Mouse (Mus musculus): ENCODE results near the gene Dusp3. TPM values are rescaled to one million over a fixed set of nuclear protein-coding genes. Genes with fewer than 3 reads are reported as not detected.

Dusp3 gene
- 44.8 TPM for polyA plus RNA-seq (2014; fragmentation: Illumina TruSeq; extraction: RNeasy Lipid Tissue Mini Kit (QIAGEN cat#74804); ENCODE audit: low read depth, low replicate concordance)

GRCm38 (mm10) chr11:101986913-101987312 lies at the start of gene Dusp3:
Gene Dusp3, minus strand, starts transcription at chr11:101987013.

GRCm38 (mm10) chr11:102028087-102028816 lies 41.4 kb upstream of the Dusp3 start, which contains the start of gene Mpp3:
Gene Mpp3, minus strand, starts transcription at chr11:102028461.

GRCm38 (mm10) chr11:101984054-101985025 lies 2.5 kb downstream of the Dusp3 start, which contains the start of gene Cfap97d1:
Gene Cfap97d1, plus strand, starts transcription at chr11:101984279.

GRCm38 (mm10) chr11:101966965-101967614 lies 19.7 kb downstream of the Dusp3 start, which contains the start of gene Sost:
Gene Sost, minus strand, starts transcription at chr11:101967015.

Other genes with a start within 250 kb of the Dusp3 start
- gene Etv4, start 201.6 kb downstream of the Dusp3 start, polyA plus RNA-seq (2014; fragmentation: Illumina TruSeq; extraction: RNeasy Lipid Tissue Mini Kit (QIAGEN cat#74804); ENCODE audit: low read depth, low replicate concordance): 40.5 TPM
- 3.1 TPM for gene Meox1, start 92.6 kb downstream of the Dusp3 start, polyA plus RNA-seq (2014; fragmentation: Illumina TruSeq; extraction: RNeasy Lipid Tissue Mini Kit (QIAGEN cat#74804); ENCODE audit: low read depth, low replicate concordance)
- not detected for gene Sost, start 20.0 kb downstream of the Dusp3 start, polyA plus RNA-seq (2014; fragmentation: Illumina TruSeq; extraction: RNeasy Lipid Tissue Mini Kit (QIAGEN cat#74804); ENCODE audit: low read depth, low replicate concordance)
- gene Cfap97d1, start 2.7 kb downstream of the Dusp3 start, polyA plus RNA-seq (2014; fragmentation: Illumina TruSeq; extraction: RNeasy Lipid Tissue Mini Kit (QIAGEN cat#74804); ENCODE audit: low read depth, low replicate concordance): 1.6 TPM
- 21.9 TPM for gene Mpp3, start 41.4 kb upstream of the Dusp3 start, polyA plus RNA-seq (2014; fragmentation: Illumina TruSeq; extraction: RNeasy Lipid Tissue Mini Kit (QIAGEN cat#74804); ENCODE audit: low read depth, low replicate concordance)
- 59.1 TPM for gene Cd300lg, start 54.5 kb upstream of the Dusp3 start, polyA plus RNA-seq (2014; fragmentation: Illumina TruSeq; extraction: RNeasy Lipid Tissue Mini Kit (QIAGEN cat#74804); ENCODE audit: low read depth, low replicate concordance)
- gene Mpp2, start 101.5 kb upstream of the Dusp3 start, polyA plus RNA-seq (2014; fragmentation: Illumina TruSeq; extraction: RNeasy Lipid Tissue Mini Kit (QIAGEN cat#74804); ENCODE audit: low read depth, low replicate concordance): 41.1 TPM
- gene Ppy, start 114.3 kb upstream of the Dusp3 start, polyA plus RNA-seq (2014; fragmentation: Illumina TruSeq; extraction: RNeasy Lipid Tissue Mini Kit (QIAGEN cat#74804); ENCODE audit: low read depth, low replicate concordance): 27.9 TPM
- not detected for gene Pyy, start 120.8 kb upstream of the Dusp3 start, polyA plus RNA-seq (2014; fragmentation: Illumina TruSeq; extraction: RNeasy Lipid Tissue Mini Kit (QIAGEN cat#74804); ENCODE audit: low read depth, low replicate concordance)
- gene Nags, start 158.5 kb upstream of the Dusp3 start, polyA plus RNA-seq (2014; fragmentation: Illumina TruSeq; extraction: RNeasy Lipid Tissue Mini Kit (QIAGEN cat#74804); ENCODE audit: low read depth, low replicate concordance): 1.8 TPM
- gene Tmem101, start 169.4 kb upstream of the Dusp3 start, polyA plus RNA-seq (2014; fragmentation: Illumina TruSeq; extraction: RNeasy Lipid Tissue Mini Kit (QIAGEN cat#74804); ENCODE audit: low read depth, low replicate concordance): 13.5 TPM
- gene Lsm12, start 198.3 kb upstream of the Dusp3 start, polyA plus RNA-seq (2014; fragmentation: Illumina TruSeq; extraction: RNeasy Lipid Tissue Mini Kit (QIAGEN cat#74804); ENCODE audit: low read depth, low replicate concordance): 29.4 TPM
- gene G6pc3, start 202.6 kb upstream of the Dusp3 start, polyA plus RNA-seq (2014; fragmentation: Illumina TruSeq; extraction: RNeasy Lipid Tissue Mini Kit (QIAGEN cat#74804); ENCODE audit: low read depth, low replicate concordance): 69.1 TPM
- gene Hdac5, start 243.2 kb upstream of the Dusp3 start, polyA plus RNA-seq (2014; fragmentation: Illumina TruSeq; extraction: RNeasy Lipid Tissue Mini Kit (QIAGEN cat#74804); ENCODE audit: low read depth, low replicate concordance): 67.5 TPM

Data from adipose tissue, adult 10 weeks (tissue).